Comparison of ENCODE assay signal across 24 mouse cellular contexts in genomic region chr9:58669071-58669470, GRCm38 (mm10).
A peak's percentile ranks its signal among the peaks of the same experiment; 100 is the strongest.
DNase-seq lines count a peak whose midpoint lies in the region; ATAC-seq lines count a peak whose summit lies in the region.
"Had no signal": no experiment of that assay in that cellular context is flagged by ENCODE, and none has a peak within 500 bp of the region (broad histone marks: within the 10 kb centered on the region; RNA-seq: fewer than 3 reads in every experiment).

No protein-coding gene starts in this region.

- H3K4me1 ChIP-seq in heart, embryonic 13.5 days, result peaks cover 41% of the 10 kb centered on the region

- no peak overlapping the region for H3K4me2 ChIP-seq in heart, embryonic 13.5 days
- H3K4me2 ChIP-seq: embryonic facial prominence, embryonic 13.5 days; lung, embryonic 14.5 days had no signal

- no peak for ATAC-seq in heart, embryonic 13.5 days (ENCODE audit: extremely low read depth, insufficient number of reproducible peaks, low FRiP score, low TSS enrichment)
- ATAC-seq: forebrain, postnatal 0 days; inflammation-experienced regulatory T-cells, adult 6 months; midbrain, embryonic 16.5 days had no signal

- peak; percentile 36 to 60 for DNase-seq in cerebellum, postnatal 25 days
- no peak for DNase-seq in cerebellum, adult 9-10 months
- DNase-seq in heart, adult 18-20 months, result no peak
- peak; percentile 17 for DNase-seq in adipocyte (ENCODE audit: low spot score)
- peak; percentile 78 for DNase-seq in brain, adult 2 months (ENCODE audit: low read depth, low spot score)
- DNase-seq in gastrocnemius, postnatal 36 days, result no peak
- no peak for DNase-seq in left cerebral cortex, adult 11 months (ENCODE audit: low spot score)
- DNase-seq: cerebellum, adult 8-10 months; forebrain, postnatal 0 days; gastrocnemius, adult 2 months; kidney, adult 2 months; kidney, postnatal 14 days; left cerebral cortex, postnatal 4 days; lung, embryonic 14.5 days; lung, postnatal 36 days; right cerebral cortex, postnatal 14 days; spleen, adult 18-20 months; thymus, postnatal 4 days had no signal

- no peak overlapping the region for H3K9ac ChIP-seq in heart, embryonic 13.5 days
- H3K9ac ChIP-seq: embryonic facial prominence, embryonic 13.5 days; forebrain, postnatal 0 days; lung, embryonic 14.5 days had no signal

- H3K27me3 ChIP-seq in heart, embryonic 13.5 days (replicated peaks), result no peaks in the 10 kb centered on the region
- H3K27me3 ChIP-seq: CH12.LX; embryonic facial prominence, embryonic 13.5 days had no signal

- peak overlapping the region; percentile 75 for H3K27ac ChIP-seq in heart, embryonic 13.5 days (replicated peaks)
- H3K27ac ChIP-seq: embryonic facial prominence, embryonic 13.5 days; gastrocnemius, adult 2 months; layer of hippocampus, adult 2 months had no signal

- WGBS in heart, embryonic 13.5 days, result 54% methylated on average over 3 of the region's 3 CpGs

- H3K36me3 ChIP-seq in heart, embryonic 13.5 days, result peaks cover 30% of the 10 kb centered on the region

- intact Hi-C loops in gastrocnemius, postnatal 36 days (cut with DNase I), result no loop called here

- no peak overlapping the region for H3K4me3 ChIP-seq in heart, embryonic 13.5 days
- H3K4me3 ChIP-seq: embryonic facial prominence, embryonic 13.5 days; gastrocnemius, adult 2 months; layer of hippocampus, adult 2 months had no signal

- H3K9me3 ChIP-seq in heart, embryonic 13.5 days, result no peaks in the 10 kb centered on the region
- H3K9me3 ChIP-seq: embryonic facial prominence, embryonic 13.5 days had no signal

Comparison
In these comparisons a context has a peak if more than half of its experiments do, and no peak if none do; other contexts are left out.
1. DNase-seq: peak in cerebellum, postnatal 25 days (2 of 2), adipocyte (single experiment) and brain, adult 2 months (single experiment); none in cerebellum, adult 9-10 months (single experiment), heart, adult 18-20 months (0 of 2), gastrocnemius, postnatal 36 days (0 of 2) and left cerebral cortex, adult 11 months (single experiment).